Mouse (Mus musculus): ENCODE measurements at regions not wholly inside any gene's neighbourhood (a gene's known extent, or its start where the extent isn't known, plus 50 kb on each side); places are given as distances from the start of the nearest gene placed in this dataset. TPM values are rescaled to one million over a fixed set of nuclear protein-coding genes. Genes with fewer than 3 reads are reported as not detected.

GRCm38 (mm10) chr13:98545398-98545797 lies 53.6 kb upstream of the Gm10320 start:
- H3K4me3 ChIP-seq, result no peak overlapping the region
- WGBS, result 60% methylated on average over 5 of the region's 5 CpGs
- no peaks in the 10 kb centered on the region for H3K9me3 ChIP-seq (replicated peaks)
- H3K4me2 ChIP-seq (replicated peaks), result no peak overlapping the region
- ATAC-seq (ENCODE audit: low FRiP score), result no peak
- no peak overlapping the region for H3K9ac ChIP-seq
- H3K4me1 ChIP-seq, result peaks cover 15% of the 10 kb centered on the region; the same call in 1 of the 2 replicates
- H3K36me3 ChIP-seq, result no peaks in the 10 kb centered on the region
- peaks cover 18% of the 10 kb centered on the region for H3K27me3 ChIP-seq
- H3K27ac ChIP-seq, result no peak overlapping the region

GRCm38 (mm10) chr13:98544051-98544450 lies 52.2 kb upstream of the Gm10320 start:
- 91% methylated on average over 10 of the region's 10 CpGs for WGBS
- Histone ChIP-seq H3K4me3 (no peak overlapping the region), H3K27ac (no peak overlapping the region), H3K4me2 (replicated peaks) (no peak overlapping the region), H3K9ac (no peak overlapping the region), H3K9me3 (replicated peaks) (no peaks in the 10 kb centered on the region), H3K4me1 (peaks cover 13% of the 10 kb centered on the region; the same call in 1 of the 2 replicates), H3K27me3 (peaks cover 10% of the 10 kb centered on the region; the same call in 1 of the 2 replicates), H3K36me3 (no peaks in the 10 kb centered on the region)
- no peak for ATAC-seq (ENCODE audit: low FRiP score)

Small RNAs in the stretch of these regions (microRNA-seq; reads per million reads assigned to microRNA genes)
- not detected for gene Gm22698
